Mouse (Mus musculus): Measurements from ENCODE around the gene Chek2. TPM values are rescaled to one million over a fixed set of nuclear protein-coding genes. Genes with fewer than 3 reads are reported as not detected.
A peak's percentile ranks its signal among the peaks of the same experiment; 100 is the strongest.

The Chek2 gene
- polyA plus RNA-seq, 1 experiment from 2014 or later: 24.7 TPM

GRCm38 (mm10) chr5:110897114-110897788 is 57.5 kb downstream of the Chek2 start:
- WGBS: 47% methylated on average over 7 of the region's 7 CpGs
- Histone ChIP-seq H3K9me3 (replicated peaks; ENCODE audit: control insufficient read depth, low read length) (no peaks in the 10 kb centered on the region), H3K4me3 (ENCODE audit: low read depth, low read length) (no peak overlapping the region), H3K36me3 (replicated peaks; ENCODE audit: control insufficient read depth, insufficient read depth, low read depth, low read length) (peaks cover 8% of the 10 kb centered on the region; the same call in 1 of the 2 replicates), H3K9ac (replicated peaks; ENCODE audit: low read length) (no peak overlapping the region), H3K4me2 (ENCODE audit: low read depth, low read length) (no peak overlapping the region), H3K4me1 (ENCODE audit: control insufficient read depth, insufficient read depth, low read length) (no peaks in the 10 kb centered on the region), H3K27ac (replicated peaks; ENCODE audit: low read depth, low read length) (no peak overlapping the region), H3K27me3 (ENCODE audit: control insufficient read depth, insufficient read depth, low read length) (no peaks in the 10 kb centered on the region)
- ATAC-seq (replicated peaks; ENCODE audit: insufficient number of reproducible peaks, low FRiP score, low TSS enrichment, low read depth) (no peak), DNase-seq (ENCODE audit: low spot score) (peak; percentile 11)

- no peak overlapping the region for H3K4me2 ChIP-seq (ENCODE audit: low read depth, low read length)
- H3K27me3 ChIP-seq (ENCODE audit: control insufficient read depth, insufficient read depth, low read length): no peaks in the 10 kb centered on the region
- H3K4me3 ChIP-seq (ENCODE audit: low read depth, low read length): no peak overlapping the region
- no peaks in the 10 kb centered on the region for H3K9me3 ChIP-seq (replicated peaks; ENCODE audit: control insufficient read depth, low read length)
- DNase-seq (ENCODE audit: low spot score) (peak; percentile 88), ATAC-seq (replicated peaks; ENCODE audit: insufficient number of reproducible peaks, low FRiP score, low TSS enrichment, low read depth) (peak; percentile 81)
- H3K36me3 ChIP-seq (replicated peaks; ENCODE audit: control insufficient read depth, insufficient read depth, low read depth, low read length): peaks cover 8% of the 10 kb centered on the region; the same call in 1 of the 2 replicates
- WGBS: 24% methylated on average over 7 of the region's 7 CpGs
- no peak overlapping the region for H3K9ac ChIP-seq (replicated peaks; ENCODE audit: low read length)
- no peaks in the 10 kb centered on the region for H3K4me1 ChIP-seq (ENCODE audit: control insufficient read depth, insufficient read depth, low read length)
- 0 out of 2 replicates have a peak overlapping the region, but pooled peaks have one; percentile 35 for H3K27ac ChIP-seq (replicated peaks; ENCODE audit: low read depth, low read length)
These were observed 58.4 kb downstream of the Chek2 start for GRCm38 (mm10) chr5:110898169-110898568.

GRCm38 (mm10) chr5:110898785-110899184 is 59.0 kb downstream of the Chek2 start:
- no peak overlapping the region for H3K4me2 ChIP-seq (ENCODE audit: low read depth, low read length)
- WGBS: 69% methylated on average over 4 of the region's 4 CpGs
- peak; percentile 5 for DNase-seq (ENCODE audit: low spot score)

GRCm38 (mm10) chr5:110900331-110900730 is 60.6 kb downstream of the Chek2 start:
- Histone ChIP-seq H3K27me3 (ENCODE audit: control insufficient read depth, insufficient read depth, low read length) (no peaks in the 10 kb centered on the region), H3K9ac (replicated peaks; ENCODE audit: low read length) (no peak overlapping the region), H3K4me2 (ENCODE audit: low read depth, low read length) (no peak overlapping the region), H3K4me3 (ENCODE audit: low read depth, low read length) (no peak overlapping the region), H3K27ac (replicated peaks; ENCODE audit: low read depth, low read length) (no peak overlapping the region), H3K9me3 (replicated peaks; ENCODE audit: control insufficient read depth, low read length) (no peaks in the 10 kb centered on the region), H3K36me3 (replicated peaks; ENCODE audit: control insufficient read depth, insufficient read depth, low read depth, low read length) (no peaks in the 10 kb centered on the region), H3K4me1 (ENCODE audit: control insufficient read depth, insufficient read depth, low read length) (no peaks in the 10 kb centered on the region)
- no peak for DNase-seq (ENCODE audit: low spot score)
- ATAC-seq (replicated peaks; ENCODE audit: insufficient number of reproducible peaks, low FRiP score, low TSS enrichment, low read depth): no peak

More at GRCm38 (mm10) chr5:110898785-110899184, 59.0 kb downstream of the Chek2 start:
- no peak for ATAC-seq (replicated peaks; ENCODE audit: insufficient number of reproducible peaks, low FRiP score, low TSS enrichment, low read depth)
- Histone ChIP-seq H3K27me3 (ENCODE audit: control insufficient read depth, insufficient read depth, low read length) (no peaks in the 10 kb centered on the region), H3K9ac (replicated peaks; ENCODE audit: low read length) (no peak overlapping the region), H3K4me3 (ENCODE audit: low read depth, low read length) (no peak overlapping the region), H3K4me1 (ENCODE audit: control insufficient read depth, insufficient read depth, low read length) (no peaks in the 10 kb centered on the region), H3K36me3 (replicated peaks; ENCODE audit: control insufficient read depth, insufficient read depth, low read depth, low read length) (peaks cover 3% of the 10 kb centered on the region; the same call in 1 of the 2 replicates), H3K9me3 (replicated peaks; ENCODE audit: control insufficient read depth, low read length) (no peaks in the 10 kb centered on the region), H3K27ac (replicated peaks; ENCODE audit: low read depth, low read length) (0 out of 2 replicates have a peak overlapping the region, but pooled peaks have one; percentile 28)

GRCm38 (mm10) chr5:110906708-110907107 is 66.9 kb downstream of the Chek2 start:
- Histone ChIP-seq H3K4me2 (ENCODE audit: low read depth, low read length) (no peak overlapping the region), H3K9me3 (replicated peaks; ENCODE audit: control insufficient read depth, low read length) (no peaks in the 10 kb centered on the region), H3K9ac (replicated peaks; ENCODE audit: low read length) (no peak overlapping the region), H3K4me3 (ENCODE audit: low read depth, low read length) (no peak overlapping the region), H3K4me1 (ENCODE audit: control insufficient read depth, insufficient read depth, low read length) (no peaks in the 10 kb centered on the region), H3K27me3 (ENCODE audit: control insufficient read depth, insufficient read depth, low read length) (no peaks in the 10 kb centered on the region), H3K36me3 (replicated peaks; ENCODE audit: control insufficient read depth, insufficient read depth, low read depth, low read length) (peaks cover 3% of the 10 kb centered on the region; the same call in 1 of the 2 replicates), H3K27ac (replicated peaks; ENCODE audit: low read depth, low read length) (no peak overlapping the region)
- ATAC-seq (replicated peaks; ENCODE audit: insufficient number of reproducible peaks, low FRiP score, low TSS enrichment, low read depth) (no peak), DNase-seq (ENCODE audit: low spot score) (no peak)
- 100% methylated on average over 1 of the region's 1 CpGs for WGBS

- H3K9me3 ChIP-seq (replicated peaks; ENCODE audit: control insufficient read depth, low read length): no peaks in the 10 kb centered on the region
- H3K36me3 ChIP-seq (replicated peaks; ENCODE audit: control insufficient read depth, insufficient read depth, low read depth, low read length): peaks cover 3% of the 10 kb centered on the region; the same call in 1 of the 2 replicates
- no peak for ATAC-seq (replicated peaks; ENCODE audit: insufficient number of reproducible peaks, low FRiP score, low TSS enrichment, low read depth)
- no peak overlapping the region for H3K4me3 ChIP-seq (ENCODE audit: low read depth, low read length)
- H3K27ac ChIP-seq (replicated peaks; ENCODE audit: low read depth, low read length): no peak overlapping the region
- no peaks in the 10 kb centered on the region for H3K27me3 ChIP-seq (ENCODE audit: control insufficient read depth, insufficient read depth, low read length)
- H3K9ac ChIP-seq (replicated peaks; ENCODE audit: low read length): no peak overlapping the region
- H3K4me1 ChIP-seq (ENCODE audit: control insufficient read depth, insufficient read depth, low read length): no peaks in the 10 kb centered on the region
- no peak overlapping the region for H3K4me2 ChIP-seq (ENCODE audit: low read depth, low read length)
- DNase-seq (ENCODE audit: low spot score): no peak
These were observed 69.1 kb downstream of the Chek2 start for GRCm38 (mm10) chr5:110908879-110909278.

GRCm38 (mm10) chr5:110909955-110910589 is 70.3 kb downstream of the Chek2 start:
- no peak overlapping the region for H3K4me3 ChIP-seq (ENCODE audit: low read depth, low read length)
- H3K4me1 ChIP-seq (ENCODE audit: control insufficient read depth, insufficient read depth, low read length): no peaks in the 10 kb centered on the region
- no peak overlapping the region for H3K27ac ChIP-seq (replicated peaks; ENCODE audit: low read depth, low read length)
- H3K9ac ChIP-seq (replicated peaks; ENCODE audit: low read length): no peak overlapping the region
- H3K9me3 ChIP-seq (replicated peaks; ENCODE audit: control insufficient read depth, low read length): no peaks in the 10 kb centered on the region
- peaks cover 3% of the 10 kb centered on the region; the same call in 1 of the 2 replicates for H3K36me3 ChIP-seq (replicated peaks; ENCODE audit: control insufficient read depth, insufficient read depth, low read depth, low read length)
- 85% methylated on average over 4 of the region's 4 CpGs for WGBS
- no peak overlapping the region for H3K4me2 ChIP-seq (ENCODE audit: low read depth, low read length)
- DNase-seq (ENCODE audit: low spot score): no peak
- no peaks in the 10 kb centered on the region for H3K27me3 ChIP-seq (ENCODE audit: control insufficient read depth, insufficient read depth, low read length)
- ATAC-seq (replicated peaks; ENCODE audit: insufficient number of reproducible peaks, low FRiP score, low TSS enrichment, low read depth): no peak

GRCm38 (mm10) chr5:110914859-110915258 is 75.1 kb downstream of the Chek2 start:
- ATAC-seq (replicated peaks; ENCODE audit: insufficient number of reproducible peaks, low FRiP score, low TSS enrichment, low read depth) (no peak), DNase-seq (ENCODE audit: low spot score) (no peak)
- no peaks in the 10 kb centered on the region for H3K27me3 ChIP-seq (ENCODE audit: control insufficient read depth, insufficient read depth, low read length)
- H3K4me1 ChIP-seq (ENCODE audit: control insufficient read depth, insufficient read depth, low read length): no peaks in the 10 kb centered on the region
- 84% methylated on average over 11 of the region's 11 CpGs for WGBS
- H3K36me3 ChIP-seq (replicated peaks; ENCODE audit: control insufficient read depth, insufficient read depth, low read depth, low read length): no peaks in the 10 kb centered on the region
- H3K4me3 ChIP-seq (ENCODE audit: low read depth, low read length): no peak overlapping the region
- H3K4me2 ChIP-seq (ENCODE audit: low read depth, low read length): no peak overlapping the region
- no peak overlapping the region for H3K27ac ChIP-seq (replicated peaks; ENCODE audit: low read depth, low read length)
- H3K9ac ChIP-seq (replicated peaks; ENCODE audit: low read length): no peak overlapping the region
- no peaks in the 10 kb centered on the region for H3K9me3 ChIP-seq (replicated peaks; ENCODE audit: control insufficient read depth, low read length)

Data from embryonic facial prominence, embryonic 11.5 days (tissue).